Mouse (Mus musculus) cerebellum, adult 18-20 months (tissue): Measurements from ENCODE around the gene 9530053A07Rik.

ENCODE experiments used
- DNase-seq, 2 experiments: peaks; one replicate each; pipeline ENCODE4 v3.0.0; 2021

9530053A07Rik gene

GRCm38 (mm10) chr7:28175358-28175757 lies 46.1 kb downstream of the 9530053A07Rik start:
- no peak for DNase-seq

- peak; percentile 92 to 94 for DNase-seq
These were observed 50.0 kb downstream of the 9530053A07Rik start, which contains the start of gene Dyrk1b for GRCm38 (mm10) chr7:28179228-28179627. TSS of gene Dyrk1b (plus strand) at chr7:28179469.

- DNase-seq: peak; percentile 92 to 95
These were observed 50.6 kb downstream of the 9530053A07Rik start for GRCm38 (mm10) chr7:28179741-28180377.

DNA sequence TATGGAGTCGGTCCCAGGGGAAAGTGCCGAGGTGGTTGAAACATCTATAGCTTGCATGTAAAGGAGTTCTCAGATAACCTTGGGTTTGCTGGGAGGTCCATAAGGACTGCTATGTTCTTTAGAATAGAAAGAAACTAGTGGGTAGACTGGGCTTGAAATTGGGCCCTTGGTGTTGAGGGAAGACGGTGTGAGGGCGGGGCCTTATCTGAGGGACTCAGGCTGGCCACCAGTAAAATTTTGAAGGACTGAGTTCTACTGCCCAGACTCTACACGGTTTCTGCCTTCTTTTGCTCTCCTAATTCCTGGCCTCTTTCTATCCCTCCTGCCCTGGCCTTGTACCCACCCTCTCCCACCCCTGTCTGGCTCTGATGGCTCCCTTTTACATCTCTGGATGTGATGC lies 51.6 kb downstream of the 9530053A07Rik start:
- no peak for DNase-seq

DNA sequence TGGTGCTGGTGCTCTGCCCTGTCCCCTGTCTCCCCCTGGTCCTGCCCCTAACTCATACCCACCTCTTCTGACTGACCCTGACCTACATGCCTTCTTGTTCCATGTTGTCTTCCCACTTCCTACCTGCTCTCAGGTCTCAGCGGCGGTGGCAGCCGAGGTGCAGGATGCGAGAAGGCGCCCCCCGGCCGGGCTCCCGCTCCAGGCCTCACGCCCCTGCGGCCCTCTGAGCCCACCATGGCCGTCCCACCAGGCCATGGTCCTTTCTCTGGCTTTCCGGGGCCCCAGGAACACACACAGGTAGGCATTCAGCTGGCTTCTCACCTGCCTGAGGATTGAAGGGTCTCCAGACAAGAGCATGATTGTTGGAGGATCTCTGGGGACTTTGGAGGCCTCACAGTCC lies 52.1 kb downstream of the 9530053A07Rik start:
- DNase-seq: no peak

GRCm38 (mm10) chr7:28182320-28182719 lies 53.1 kb downstream of the 9530053A07Rik start:
- DNase-seq: peak in 1 of 2 experiments; percentile 15

DNA sequence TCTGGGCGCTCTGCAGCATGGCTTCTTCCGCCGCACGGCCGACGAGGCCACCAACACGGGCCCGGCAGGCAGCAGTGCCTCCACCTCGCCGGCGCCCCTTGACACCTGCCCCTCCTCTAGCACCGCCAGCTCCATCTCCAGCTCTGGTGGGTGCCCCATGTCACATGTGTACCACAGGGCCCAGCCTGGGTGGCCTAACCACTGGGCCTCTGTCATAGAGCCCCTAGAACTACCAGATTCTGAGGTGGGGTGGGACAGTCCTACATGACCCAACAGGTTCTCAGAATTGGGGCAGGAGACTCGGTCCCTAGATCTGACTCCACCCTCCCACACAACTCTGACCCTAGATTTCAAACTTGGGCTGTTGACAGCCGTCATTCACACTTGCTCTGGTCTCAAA lies 56.6 kb downstream of the 9530053A07Rik start:
- DNase-seq: no peak

DNA sequence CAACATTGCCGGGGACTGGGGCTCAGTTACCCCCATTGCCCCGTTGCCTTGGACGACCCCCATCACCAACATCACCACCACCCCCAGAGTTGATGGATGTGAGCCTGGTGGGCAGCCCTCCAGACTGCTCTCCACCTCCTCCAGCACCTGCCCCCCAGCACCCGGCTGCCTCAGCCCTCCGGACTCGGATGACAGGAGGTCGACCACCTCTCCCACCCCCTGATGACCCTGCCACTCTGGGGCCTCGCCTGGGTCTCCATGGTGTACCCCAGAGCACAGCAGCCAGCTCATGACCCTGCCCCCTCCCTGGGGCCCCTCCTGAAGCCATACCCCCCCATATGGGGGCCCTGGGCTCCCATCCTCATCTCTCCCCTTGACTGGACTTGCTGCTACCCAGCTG lies 57.4 kb downstream of the 9530053A07Rik start:
- DNase-seq: no peak

DNA sequence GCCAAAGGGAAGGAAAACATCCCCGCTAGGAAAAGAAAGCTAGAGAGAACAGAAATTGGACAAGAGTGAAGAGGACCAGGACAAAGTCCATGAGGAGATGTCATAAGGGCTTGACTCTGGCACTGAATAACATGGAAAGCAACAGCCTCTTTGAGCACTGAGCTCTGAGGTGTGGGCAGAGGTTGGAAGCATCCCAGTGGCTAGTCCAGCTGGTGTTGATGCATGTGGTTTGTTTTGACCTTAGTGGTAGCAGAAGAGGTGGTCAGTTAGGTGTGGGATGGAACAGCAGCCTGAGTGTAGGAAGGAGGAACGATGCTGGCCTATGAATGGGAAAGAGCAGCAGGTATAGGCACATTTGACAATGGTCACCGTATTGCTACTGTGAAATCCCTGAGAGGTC lies 62.2 kb downstream of the 9530053A07Rik start:
- DNase-seq: no peak

GRCm38 (mm10) chr7:28191903-28192302 lies 62.6 kb downstream of the 9530053A07Rik start:
- DNase-seq: no peak

DNA sequence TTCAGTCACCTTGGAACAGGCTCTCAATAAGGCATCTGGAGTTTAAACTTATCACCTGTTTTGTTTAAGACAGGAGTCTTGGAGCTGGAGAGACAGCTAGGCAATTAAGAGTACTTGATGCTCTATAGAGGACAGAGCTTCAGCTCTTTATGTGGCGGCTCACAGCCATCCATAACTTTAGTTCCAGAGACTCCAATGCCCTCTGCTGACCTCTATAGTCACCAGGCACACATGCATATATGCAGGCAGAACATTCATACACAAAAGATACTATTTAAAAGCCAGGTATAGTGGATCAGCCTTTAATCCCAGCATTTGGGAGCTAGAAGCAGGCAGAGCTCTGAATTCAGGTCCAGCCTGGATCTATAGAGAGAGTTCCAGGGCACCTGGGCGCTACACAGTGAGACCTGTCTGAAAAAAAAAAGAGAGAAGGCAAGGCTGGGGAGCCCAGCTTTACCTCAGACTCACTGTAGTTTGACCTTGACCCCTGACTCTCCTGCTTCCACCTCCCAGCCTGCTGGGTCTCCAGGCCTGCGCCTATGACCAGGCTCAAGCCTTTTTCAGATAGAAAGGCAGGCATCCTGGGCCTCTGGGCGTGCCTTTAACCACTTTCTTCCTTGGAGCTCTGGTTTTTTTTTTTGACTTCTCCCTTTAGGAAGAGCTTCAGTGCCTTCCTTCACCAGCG lies 66.3 kb downstream of the 9530053A07Rik start:
- no peak for DNase-seq

GRCm38 (mm10) chr7:28196528-28196927 lies 67.3 kb downstream of the 9530053A07Rik start:
- no peak for DNase-seq

DNA sequence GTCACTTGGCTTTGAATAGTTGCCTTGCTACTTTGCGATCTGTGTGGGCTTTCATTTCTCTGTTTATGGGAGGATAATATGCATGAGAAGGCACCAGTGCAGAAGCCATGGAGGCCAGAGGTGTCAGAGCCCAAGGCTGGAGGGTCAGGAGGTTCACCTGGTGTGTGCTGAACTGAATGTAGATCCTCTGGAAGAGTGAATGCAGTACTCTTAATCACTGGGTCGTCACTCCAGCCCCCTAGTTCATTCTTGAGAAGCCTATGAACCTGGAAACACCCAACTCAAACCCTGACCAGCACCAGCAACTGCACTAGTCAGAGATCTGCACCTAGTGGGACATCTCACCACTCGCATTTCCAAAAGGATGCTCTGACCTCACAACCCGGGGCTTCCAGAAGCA lies 69.8 kb downstream of the 9530053A07Rik start:
- DNase-seq: no peak

DNA sequence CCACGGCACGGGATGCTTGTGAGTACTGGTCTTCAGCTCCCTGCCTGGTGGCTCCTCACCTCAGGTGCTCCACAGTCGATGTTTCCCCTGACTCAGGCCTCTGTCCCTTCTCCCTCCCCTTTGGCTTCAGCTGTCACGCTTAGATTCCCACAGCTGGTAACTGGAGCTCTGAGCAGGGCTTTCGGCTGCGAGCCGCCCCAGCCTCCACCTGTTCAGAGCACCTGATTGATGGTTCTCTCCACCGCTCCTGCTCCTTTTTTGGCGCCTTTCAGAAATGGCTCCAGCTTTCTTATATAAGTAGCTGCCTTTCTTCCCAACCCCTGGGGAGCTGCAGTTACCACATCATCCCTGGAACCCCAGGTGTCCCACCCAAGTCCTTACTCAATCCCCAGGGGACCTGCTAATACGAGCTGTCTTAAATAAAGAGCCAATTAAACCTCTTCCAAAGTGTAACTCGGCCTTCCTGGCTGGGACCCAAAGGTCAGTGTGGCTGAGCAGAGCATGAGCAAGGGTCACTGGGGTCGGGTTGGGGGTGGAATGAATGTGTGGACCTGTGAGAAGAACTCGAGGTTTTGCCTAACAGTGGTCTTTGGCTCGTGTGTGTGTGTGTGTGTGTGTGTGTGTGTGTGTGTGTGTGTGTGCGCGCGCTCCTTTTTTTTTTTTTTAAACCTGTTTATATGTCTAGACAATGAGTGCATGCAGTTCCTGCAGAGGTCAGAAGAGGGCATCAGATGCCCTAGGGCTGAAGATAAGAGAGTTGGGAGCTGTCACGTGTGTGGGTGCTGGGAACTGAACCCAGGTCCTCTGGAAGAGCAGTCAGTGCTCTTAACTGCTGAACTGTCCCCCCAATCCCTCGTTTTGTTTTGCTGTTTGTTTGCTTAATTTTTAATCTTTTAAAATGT lies 74.2 kb downstream of the 9530053A07Rik start:
- no peak for DNase-seq

DNA sequence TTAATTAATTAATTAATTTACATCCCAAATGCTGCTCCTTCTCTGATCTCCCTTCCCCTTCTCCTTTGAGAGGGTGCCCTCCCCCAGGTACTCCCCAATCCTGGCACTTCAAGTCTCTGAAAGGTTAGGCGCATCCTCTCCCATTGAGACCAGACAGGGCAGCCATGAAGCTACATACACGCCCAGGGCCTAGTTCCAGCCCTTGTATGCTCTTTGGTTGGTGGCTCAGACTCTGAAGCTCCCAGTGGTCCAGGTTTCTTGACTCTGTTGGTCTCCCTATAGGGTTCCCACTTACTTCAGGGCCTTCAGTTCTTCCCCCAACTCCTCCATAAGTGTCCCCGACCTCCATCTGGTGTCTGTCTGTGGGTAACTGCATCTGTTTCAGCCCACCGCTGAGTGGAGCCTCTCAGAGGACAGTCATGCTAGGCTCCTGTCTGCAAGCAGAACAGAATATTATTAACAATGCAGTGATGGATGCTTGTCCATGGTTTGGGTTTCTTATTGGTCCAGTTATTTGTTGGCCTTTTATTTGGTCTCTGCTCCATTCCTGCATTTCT lies 76.9 kb downstream of the 9530053A07Rik start:
- no peak for DNase-seq

DNA sequence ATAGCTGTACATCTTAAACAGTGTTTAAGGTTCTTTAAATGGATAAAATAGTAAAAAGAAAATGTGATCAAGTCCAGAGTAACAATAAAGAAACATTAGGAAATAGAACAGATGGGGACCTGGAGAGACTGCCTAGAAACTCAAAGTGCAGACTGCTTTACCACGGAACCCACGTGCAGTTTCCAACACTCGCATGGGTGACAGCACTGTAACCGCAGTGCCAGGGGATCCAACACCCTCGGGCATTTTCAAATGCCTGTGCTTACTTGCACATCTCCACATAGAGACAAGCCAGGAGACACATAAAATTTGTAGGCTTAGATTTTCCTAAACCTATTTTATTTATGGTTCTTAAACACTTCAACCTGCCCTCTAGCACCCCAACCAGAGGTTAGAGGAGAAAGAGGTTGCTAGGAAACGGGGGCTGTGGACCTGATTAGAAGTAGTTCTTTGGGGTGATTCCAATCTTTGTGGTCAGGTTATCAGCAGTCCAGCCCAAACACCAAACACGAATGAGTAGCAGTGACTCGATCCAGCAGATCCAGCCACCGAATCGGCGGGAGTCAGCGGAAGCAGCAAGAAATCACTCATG lies 79.2 kb downstream of the 9530053A07Rik start:
- no peak for DNase-seq

GRCm38 (mm10) chr7:28208988-28209508 lies 79.8 kb downstream of the 9530053A07Rik start:
- DNase-seq: peak; percentile 63 to 69

- DNase-seq: no peak
These were observed 81.5 kb downstream of the 9530053A07Rik start for GRCm38 (mm10) chr7:28210731-28211130.

DNA sequence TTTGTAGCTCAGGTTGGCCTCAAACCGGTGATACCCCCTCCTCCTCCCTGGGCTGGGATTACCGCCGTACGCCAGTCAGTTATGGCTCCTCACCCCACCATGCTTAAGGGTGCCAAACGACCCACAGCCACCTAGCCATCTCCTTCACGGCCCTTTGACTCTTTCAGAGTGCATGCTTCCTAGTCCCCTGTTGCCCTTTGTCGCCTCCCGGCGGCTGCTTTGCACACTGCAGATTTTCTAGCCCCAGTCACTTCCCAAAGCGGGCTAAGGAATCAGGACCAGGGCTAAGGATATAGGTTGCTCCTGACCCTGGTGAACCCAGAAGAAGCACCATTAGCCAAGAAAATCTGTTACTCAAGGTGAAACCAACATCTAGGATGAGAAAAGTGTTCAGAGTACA lies 84.9 kb downstream of the 9530053A07Rik start:
- DNase-seq: peak; percentile 57 to 72
